In genomic region chr1:156090042-156090441, GRCm38 (mm10) we compare ENCODE assay signal across 14 mouse cellular contexts. TPM values are rescaled to one million over a fixed set of nuclear protein-coding genes. Genes with fewer than 3 reads are reported as not detected.
DNase-seq lines count a peak whose midpoint lies in the region; ATAC-seq and TF ChIP-seq lines count a peak whose summit lies in the region.
"Had no signal": no experiment of that assay in that cellular context is flagged by ENCODE, and none has a peak within 500 bp of the region (broad histone marks: within the 10 kb centered on the region; RNA-seq: fewer than 3 reads in every experiment).

No protein-coding gene starts in this region.

- H3K27me3 ChIP-seq in kidney, adult 2 months (replicated peaks; ENCODE audit: control insufficient read depth, insufficient read depth, low read length) = no peaks in the 10 kb centered on the region
- no peaks in the 10 kb centered on the region for H3K27me3 ChIP-seq in hindbrain, embryonic 15.5 days
- H3K27me3 ChIP-seq: heart, embryonic 15.5 days; stomach, embryonic 15.5 days had no signal

- 59% methylated on average over 4 of the region's 4 CpGs for WGBS in kidney, adult 2 months
- WGBS in hindbrain, embryonic 15.5 days = 22% methylated on average over 4 of the region's 4 CpGs

- no peak for TF ChIP-seq CTCF in kidney, adult 2 months (conservative IDR thresholded peaks at IDR 0.05; ENCODE audit: insufficient read depth, insufficient read length, low read depth, low read length)

- H3K4me1 ChIP-seq in kidney, adult 2 months (ENCODE audit: control insufficient read depth, insufficient read depth, low read length) = peaks cover 4% of the 10 kb centered on the region
- H3K4me1 ChIP-seq in hindbrain, embryonic 15.5 days (replicated peaks) = no peaks in the 10 kb centered on the region; the same call in 1 of the 2 replicates
- H3K4me1 ChIP-seq: heart, embryonic 15.5 days; stomach, embryonic 15.5 days had no signal

- H3K9ac ChIP-seq in hindbrain, embryonic 15.5 days = no peak overlapping the region
- H3K9ac ChIP-seq: heart, embryonic 15.5 days; stomach, embryonic 15.5 days had no signal

- H3K27ac ChIP-seq in kidney, adult 2 months (ENCODE audit: insufficient read depth, low read depth, low read length) = no peak overlapping the region
- no peak overlapping the region for H3K27ac ChIP-seq in hindbrain, embryonic 15.5 days (replicated peaks)
- H3K27ac ChIP-seq: heart, embryonic 15.5 days; stomach, embryonic 15.5 days had no signal

- no peaks in the 10 kb centered on the region for H3K36me3 ChIP-seq in kidney, adult 2 months (ENCODE audit: control insufficient read depth, insufficient read depth, low read length)
- H3K36me3 ChIP-seq in hindbrain, embryonic 15.5 days = no peaks in the 10 kb centered on the region
- H3K36me3 ChIP-seq: heart, embryonic 15.5 days; stomach, embryonic 15.5 days had no signal

- H3K4me2 ChIP-seq in hindbrain, embryonic 15.5 days = no peak overlapping the region
- H3K4me2 ChIP-seq: heart, embryonic 15.5 days; stomach, embryonic 15.5 days had no signal

- DNase-seq in kidney, adult 2 months = peak; percentile 18
- DNase-seq in kidney, adult 11 months = no peak
- DNase-seq in thymus, postnatal 0 days (ENCODE audit: low spot score) = peak; percentile 44
- DNase-seq in thymus, postnatal 14 days = no peak
- DNase-seq in frontal cortex, postnatal 36 days (ENCODE audit: low spot score in 2 of 2) = no peak
- no peak for DNase-seq in cerebellum, adult 11 months
- DNase-seq: adrenal gland, adult 2 months; kidney, adult 18-20 months; right cerebral cortex, postnatal 25 days had no signal

- H3K9me3 ChIP-seq in hindbrain, embryonic 15.5 days = no peaks in the 10 kb centered on the region
- H3K9me3 ChIP-seq: heart, embryonic 15.5 days; stomach, embryonic 15.5 days had no signal

- no peak for TF ChIP-seq POLR2A in kidney, adult 2 months (IDR thresholded peaks at IDR 0.05; ENCODE audit: low read depth, low read length)

- ATAC-seq in hindbrain, embryonic 15.5 days (ENCODE audit: low FRiP score, low read depth) = peak; percentile 57; the same call in 1 of the 2 replicates
- no peak for ATAC-seq in megakaryocyte progenitor cell, adult 5-6 weeks (replicated peaks; ENCODE audit: poor library complexity)
- ATAC-seq: lung, postnatal 0 days had no signal

- no peak overlapping the region for H3K4me3 ChIP-seq in kidney, adult 2 months (ENCODE audit: insufficient read depth, low read depth, low read length)
- no peak overlapping the region for H3K4me3 ChIP-seq in hindbrain, embryonic 15.5 days
- H3K4me3 ChIP-seq: heart, embryonic 15.5 days; stomach, embryonic 15.5 days had no signal

RNA-seq across cellular contexts. Expression of gene Tor1aip1, which starts 53.8 kb away (rescaled TPM):
- polyA plus RNA-seq in kidney, adult 2 months (2012; rRNA removed) = 32.5 and 35.3 TPM in 2 replicates
- 90.2 and 104 TPM in 2 replicates for polyA plus RNA-seq in thymus, postnatal 0 days (2015; fragmentation: Nextera tagmentation; extraction: Ambion mirVana)
- 21.0 and 23.8 TPM in 2 replicates for polyA plus RNA-seq in hindbrain, embryonic 15.5 days (2015; fragmentation: Nextera tagmentation; extraction: Ambion mirVana)
- total RNA-seq in megakaryocyte progenitor cell, adult 5-6 weeks (2015) = 76.6 and 80.7 TPM in 2 replicates
- 31.5 and 40.1 TPM in 2 replicates for total RNA-seq in megakaryocyte progenitor cell, adult 5-6 weeks (2017)

RNA-seq across cellular contexts. Expression of gene Tor1aip2, which starts 54.8 kb away (rescaled TPM):
- 84.6 and 85.7 TPM in 2 replicates for polyA plus RNA-seq in kidney, adult 2 months (2012; rRNA removed)
- 81.0 and 92.7 TPM in 2 replicates for polyA plus RNA-seq in thymus, postnatal 0 days (2015; fragmentation: Nextera tagmentation; extraction: Ambion mirVana)
- polyA plus RNA-seq in hindbrain, embryonic 15.5 days (2015; fragmentation: Nextera tagmentation; extraction: Ambion mirVana) = 63.3 and 65.6 TPM in 2 replicates
- total RNA-seq in megakaryocyte progenitor cell, adult 5-6 weeks (2015) = 93.0 and 109 TPM in 2 replicates
- total RNA-seq in megakaryocyte progenitor cell, adult 5-6 weeks (2017) = 50.1 and 50.6 TPM in 2 replicates

Comparison
In these comparisons a context has a peak if more than half of its experiments do, and no peak if none do; other contexts are left out.
1. DNase-seq: peak in kidney, adult 2 months (single experiment) and thymus, postnatal 0 days (single experiment); none in kidney, adult 11 months (single experiment), thymus, postnatal 14 days (single experiment), frontal cortex, postnatal 36 days (0 of 2) and cerebellum, adult 11 months (single experiment).